Mouse (Mus musculus) cerebellum, postnatal 14 days (tissue): ENCODE data around the gene Myo18a.

ENCODE experiments used
- DNase-seq, 2 experiments: peaks; one replicate each; pipeline ENCODE4 v3.0.0; 2021; ENCODE audit warnings: mixed read lengths in 2 of 2

The Myo18a gene

DNA sequence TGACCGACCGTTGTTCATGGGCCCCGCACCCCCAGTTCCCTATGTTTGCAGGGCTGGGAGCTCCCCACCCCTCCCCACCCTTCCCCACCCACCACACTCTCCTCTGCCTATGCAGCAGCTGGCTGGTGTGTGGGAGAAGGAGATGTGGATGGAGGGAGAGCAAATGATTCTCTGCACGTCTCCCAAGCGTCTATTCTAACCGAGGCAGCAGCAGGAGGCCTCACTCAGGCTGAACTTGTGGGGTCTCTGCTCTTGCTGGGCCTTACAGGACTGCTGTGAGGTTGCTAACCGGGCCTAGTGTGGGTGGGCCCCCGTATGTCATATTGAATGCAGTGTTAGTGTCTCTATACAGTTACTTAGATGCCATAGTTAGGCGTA is 37.4 kb downstream of the Myo18a start:
- DNase-seq = no peak

DNA sequence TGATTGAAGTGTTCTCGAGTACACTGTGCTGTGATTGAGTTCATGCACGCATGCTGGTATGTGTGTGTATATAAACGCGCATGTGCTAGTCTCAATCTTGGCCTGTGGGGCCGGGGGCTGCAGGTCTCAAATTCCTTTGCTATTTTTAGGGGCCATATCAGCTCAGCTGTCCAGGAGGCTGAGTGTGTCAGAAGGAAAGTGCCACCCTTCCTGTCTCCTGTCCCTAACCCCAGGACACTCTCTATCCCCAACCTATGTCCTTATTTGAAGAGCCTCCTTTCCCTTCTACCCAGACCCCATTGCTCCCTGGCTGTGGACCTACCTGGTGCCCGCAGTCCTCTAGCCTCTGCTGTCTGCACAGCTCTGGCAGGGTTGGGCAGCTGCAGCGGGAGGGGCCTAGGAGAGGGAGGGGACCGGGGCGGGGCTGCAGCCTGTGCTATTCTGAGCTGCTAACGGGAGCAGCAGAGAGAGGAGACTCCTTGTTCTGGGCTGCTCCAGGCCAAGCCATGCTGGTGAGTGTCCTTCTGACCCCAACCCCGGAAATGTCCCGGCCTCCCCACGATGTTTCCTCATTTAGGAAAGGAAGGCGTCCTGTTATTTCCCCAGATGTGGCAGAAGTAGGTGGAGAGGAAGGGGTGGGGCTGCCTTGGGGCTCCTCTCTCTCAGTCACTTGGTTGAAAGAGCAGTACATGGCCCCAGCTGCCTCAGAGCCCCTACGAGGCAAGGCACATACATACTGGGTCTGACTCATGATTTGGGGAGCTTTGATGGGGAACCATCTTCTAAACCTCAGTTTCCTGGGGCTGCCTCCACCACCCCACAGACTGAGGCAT is 38.0 kb downstream of the Myo18a start:
- no peak for DNase-seq

- peak in 1 of 2 experiments; percentile 10 for DNase-seq
Observed at GRCm38 (mm10) chr11:77802341-77802865, 39.4 kb downstream of the Myo18a start.

- DNase-seq = no peak
Observed at GRCm38 (mm10) chr11:77806218-77806617, 43.2 kb downstream of the Myo18a start.

- DNase-seq = no peak
Observed at GRCm38 (mm10) chr11:77806855-77807254, 43.8 kb downstream of the Myo18a start.

- DNase-seq = no peak
Observed at GRCm38 (mm10) chr11:77808051-77808465, 45.0 kb downstream of the Myo18a start.

- no peak for DNase-seq
Observed at GRCm38 (mm10) chr11:77809215-77809614, 46.2 kb downstream of the Myo18a start.

DNA sequence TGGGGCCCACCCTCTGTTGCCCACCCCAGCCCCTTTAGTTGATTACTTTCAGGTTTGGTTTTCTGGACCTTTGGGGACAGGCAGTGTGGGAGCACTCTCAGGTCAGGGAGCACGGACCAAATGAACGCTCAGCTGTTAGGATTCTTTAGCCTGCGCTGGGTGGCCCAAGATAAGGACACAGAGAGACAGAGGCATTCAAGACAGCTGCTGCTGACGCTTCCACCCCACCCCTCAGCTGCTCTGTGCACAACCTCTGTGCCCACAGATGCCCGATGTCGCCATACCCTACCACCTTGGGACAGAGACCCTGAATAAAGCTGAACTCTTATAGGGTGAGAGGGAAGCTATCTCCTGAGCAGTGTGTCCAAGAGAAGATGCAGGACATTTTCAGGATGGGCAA is 47.0 kb downstream of the Myo18a start:
- no peak for DNase-seq

GRCm38 (mm10) chr11:77813969-77814368 is 50.9 kb downstream of the Myo18a start:
- no peak for DNase-seq

GRCm38 (mm10) chr11:77816003-77816402 is 53.0 kb downstream of the Myo18a start:
- DNase-seq = peak; percentile 83 to 84

GRCm38 (mm10) chr11:77821648-77822047 is 58.6 kb downstream of the Myo18a start:
- DNase-seq = peak; percentile 76 to 81

DNA sequence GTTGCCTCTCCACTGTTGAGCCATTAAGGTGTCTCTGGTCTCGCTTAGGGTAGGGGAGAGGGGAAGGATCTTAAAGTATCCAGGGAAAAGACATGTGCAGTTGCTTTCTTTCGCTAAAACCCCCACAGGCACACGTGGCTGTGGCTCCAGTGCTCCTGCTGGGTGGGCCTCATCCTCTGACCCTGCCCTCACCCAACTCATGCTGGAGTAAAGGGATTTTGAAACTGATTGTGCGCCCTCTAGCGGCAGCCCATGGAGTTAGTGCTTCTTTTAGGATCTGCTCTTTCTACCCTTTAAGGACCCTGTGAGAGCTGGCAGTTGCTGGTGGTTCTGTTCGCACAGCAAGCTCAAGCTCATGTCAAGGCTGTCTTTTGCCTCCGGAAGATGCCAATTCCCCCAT is 59.7 kb downstream of the Myo18a start:
- DNase-seq = peak; percentile 82 to 86

- DNase-seq = peak; percentile 88 to 91
Observed at GRCm38 (mm10) chr11:77825853-77826252, 62.8 kb downstream of the Myo18a start.

DNA sequence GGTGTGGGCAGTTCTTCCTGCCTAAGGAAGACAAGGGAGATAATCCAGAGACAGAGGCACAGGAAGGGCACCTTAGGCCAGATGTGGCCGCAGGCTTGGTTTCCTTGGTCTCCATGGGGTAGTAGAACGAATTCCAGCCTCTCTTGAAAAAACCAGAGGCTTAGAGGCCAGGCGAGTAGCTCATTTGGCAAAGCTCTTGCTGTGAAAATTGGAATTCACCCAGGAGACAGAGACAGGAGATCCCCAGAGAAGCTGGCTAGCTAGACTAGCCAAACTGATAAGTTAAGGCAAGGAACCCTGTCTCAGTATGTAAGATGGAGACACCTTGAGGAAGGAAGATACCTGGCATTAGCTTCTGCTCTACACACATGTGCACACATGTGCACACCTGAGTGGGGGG is 63.3 kb downstream of the Myo18a start:
- peak in 1 of 2 experiments; percentile 50 for DNase-seq

DNA sequence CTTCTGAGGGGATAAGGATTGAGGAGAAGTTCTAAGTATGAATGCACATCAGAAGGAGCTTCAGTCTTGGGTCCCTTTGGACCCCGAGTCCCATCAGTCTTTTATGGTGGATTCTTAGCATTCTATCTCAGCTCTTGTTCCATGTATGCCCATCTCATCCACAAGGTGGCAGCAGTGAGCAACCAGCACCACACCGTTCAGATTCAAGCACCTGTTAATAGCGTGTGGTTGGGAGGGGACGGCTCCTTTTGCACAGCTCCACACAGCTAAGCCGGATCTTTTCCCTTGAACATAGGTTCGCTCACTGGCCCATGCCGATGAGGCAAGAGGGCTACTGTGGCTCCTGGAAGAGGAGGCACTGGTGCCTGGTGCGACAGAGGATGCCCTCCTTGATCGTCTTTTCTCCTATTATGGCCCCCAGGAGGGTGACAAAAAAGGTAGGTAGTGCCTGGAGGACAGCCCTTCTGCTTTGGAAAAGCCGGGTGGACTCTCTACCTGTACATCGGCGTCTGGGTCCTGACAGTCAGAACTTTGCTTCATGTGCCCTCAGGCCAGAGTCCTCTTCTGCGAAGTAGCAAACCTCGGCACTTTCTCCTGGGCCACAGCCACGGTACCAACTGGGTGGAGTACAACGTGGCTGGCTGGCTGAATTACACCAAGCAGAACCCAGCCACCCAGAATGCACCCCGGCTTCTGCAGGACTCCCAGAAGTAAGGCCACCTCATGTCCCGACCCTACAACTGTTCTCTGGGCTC is 64.4 kb downstream of the Myo18a start:
- peak; percentile 92 to 93 for DNase-seq

DNA sequence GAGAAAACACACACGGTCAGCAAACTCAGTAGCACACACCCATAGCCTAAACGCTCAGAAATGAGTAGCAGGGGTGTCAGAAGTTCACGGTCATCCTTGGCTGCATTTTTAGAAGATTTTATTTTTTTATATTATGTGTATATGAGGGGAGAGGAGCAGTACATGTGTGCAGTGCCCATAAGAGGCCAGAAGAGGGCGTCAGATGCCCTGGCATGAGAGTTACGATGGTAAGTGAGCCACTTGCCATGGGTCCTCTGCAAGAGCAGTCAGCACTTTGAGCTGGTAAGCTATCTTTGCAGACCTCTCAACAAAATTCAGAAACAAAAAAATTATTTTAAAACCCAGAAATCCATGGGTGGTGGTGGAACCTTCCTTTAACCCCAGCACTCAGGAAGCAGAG is 65.1 kb downstream of the Myo18a start:
- peak; percentile 65 to 75 for DNase-seq

DNA sequence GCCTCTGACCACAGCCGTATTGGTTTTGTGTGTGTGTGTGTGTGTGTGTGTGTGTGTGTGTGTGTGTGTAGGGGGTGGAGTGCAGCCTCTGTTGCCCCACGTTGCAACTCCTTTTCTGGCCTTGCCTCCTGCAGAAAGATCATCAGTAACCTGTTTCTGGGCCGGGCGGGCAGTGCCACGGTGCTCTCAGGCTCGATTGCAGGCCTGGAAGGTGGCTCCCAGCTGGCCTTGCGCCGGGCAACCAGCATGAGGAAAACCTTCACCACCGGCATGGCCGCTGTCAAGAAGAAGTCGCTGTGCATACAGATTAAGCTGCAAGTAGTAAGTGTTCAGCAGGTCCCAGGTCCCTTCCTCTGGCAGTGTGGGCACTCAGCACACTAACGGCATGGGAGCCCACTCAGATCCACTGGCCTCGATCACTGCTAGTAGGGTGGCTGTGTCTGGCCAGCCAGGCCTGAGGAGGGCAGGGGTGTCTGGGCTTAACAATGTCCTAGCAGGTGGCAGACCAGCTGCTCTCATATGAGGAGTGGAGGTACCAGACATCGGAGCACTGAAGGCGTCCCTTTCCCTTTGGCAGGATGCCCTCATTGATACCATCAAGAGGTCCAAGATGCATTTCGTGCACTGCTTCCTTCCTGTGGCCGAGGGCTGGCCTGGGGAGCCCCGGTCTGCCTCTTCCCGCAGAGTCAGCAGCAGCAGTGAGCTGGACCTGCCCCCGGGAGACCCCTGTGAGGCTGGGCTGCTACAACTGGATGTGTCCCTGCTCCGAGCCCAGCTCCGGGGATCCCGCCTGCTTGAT is 66.2 kb downstream of the Myo18a start:
- peak; percentile 56 to 63 for DNase-seq

- DNase-seq = no peak
Observed at GRCm38 (mm10) chr11:77830875-77831274, 67.8 kb downstream of the Myo18a start.

DNA sequence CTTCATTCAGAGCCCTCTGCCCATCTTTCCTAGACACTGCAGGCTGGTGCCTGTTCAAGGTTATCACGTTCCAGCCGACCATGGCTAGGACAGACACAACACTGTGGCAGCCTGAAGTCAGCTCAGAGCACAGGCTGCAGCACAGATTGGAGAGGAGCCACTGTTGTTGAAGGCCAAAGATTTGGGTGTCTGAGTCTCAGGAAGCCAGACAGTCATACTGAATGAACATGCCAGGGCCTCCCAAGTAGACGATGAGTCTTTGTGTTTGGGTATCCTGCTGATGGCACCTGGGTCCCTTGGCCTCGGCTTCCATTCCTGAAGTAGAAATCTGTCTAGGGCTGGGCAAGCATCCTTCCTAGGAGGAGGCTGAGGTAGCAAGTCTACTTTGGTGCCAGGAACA is 69.5 kb downstream of the Myo18a start:
- DNase-seq = peak; percentile 56 to 64

- DNase-seq = no peak
Observed at GRCm38 (mm10) chr11:77835109-77835508, 72.1 kb downstream of the Myo18a start.

GRCm38 (mm10) chr11:77836290-77836689 is 73.2 kb downstream of the Myo18a start:
- no peak for DNase-seq

DNA sequence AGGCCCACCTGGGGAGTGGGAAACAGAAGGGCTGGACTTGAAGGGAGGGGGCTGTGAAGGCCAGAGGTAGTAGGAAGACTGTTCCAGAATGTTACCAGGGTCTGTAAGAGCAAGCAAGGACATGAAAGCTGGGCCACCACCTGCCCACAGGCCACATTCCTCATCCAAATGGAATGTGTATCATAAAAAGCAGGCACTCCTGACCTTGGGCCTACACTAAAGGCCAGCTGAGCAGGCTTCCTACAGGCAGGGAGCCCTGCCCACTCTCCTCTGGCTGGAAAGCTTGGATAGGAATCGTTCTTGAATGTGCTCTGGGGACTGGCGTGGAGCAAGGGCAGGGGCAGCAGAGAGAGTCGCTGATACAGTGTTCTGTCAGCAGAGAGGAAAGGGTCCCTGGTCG is 73.7 kb downstream of the Myo18a start:
- DNase-seq = peak in 1 of 2 experiments; percentile 17

GRCm38 (mm10) chr11:77837856-77838255 is 74.8 kb downstream of the Myo18a start:
- no peak for DNase-seq
